Mouse (Mus musculus): ENCODE data around the gene Spcs2. TPM values are rescaled to one million over a fixed set of nuclear protein-coding genes. Genes with fewer than 3 reads are reported as not detected.

Gene Spcs2
- total and polyA plus RNA-seq, 3 experiments, result 203 to 272 (median 232) TPM

DNA sequence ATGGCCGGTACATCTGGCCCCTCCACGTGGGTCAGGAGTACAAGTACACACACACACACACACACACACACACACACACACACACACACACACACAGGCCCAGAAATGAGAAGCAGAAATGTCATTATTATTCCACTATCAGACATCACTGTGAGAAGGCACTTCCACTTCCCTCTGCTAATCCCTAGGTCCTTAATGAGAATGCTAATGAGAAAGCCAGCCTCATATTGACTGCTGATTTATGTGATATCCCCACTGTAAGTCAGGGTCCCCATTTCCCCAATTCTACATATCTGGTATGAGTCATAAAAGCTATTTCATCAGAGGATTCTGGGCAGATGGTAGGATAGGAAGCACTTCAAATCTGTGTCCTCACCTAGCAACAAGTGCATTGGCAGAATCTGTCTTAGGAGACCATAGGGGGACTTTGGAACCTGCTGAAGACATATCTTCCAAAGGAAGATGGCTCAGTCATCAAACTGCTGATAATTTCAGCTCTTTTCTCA is 24.0 kb upstream of the Spcs2 start:
- H3K27me3 ChIP-seq (replicated peaks), result no peaks in the 10 kb centered on the region
- TF ChIP-seq SIN3A (IDR thresholded peaks at IDR 0.05; ENCODE audit: low read length) (no peak), ETS1 (conservative IDR thresholded peaks at IDR 0.05; ENCODE audit: low read depth, low read length) (no peak), NELFE (IDR thresholded peaks at IDR 0.05; ENCODE audit: low read depth, low read length) (no peak), NRF1 (IDR thresholded peaks at IDR 0.05; ENCODE audit: low read depth, low read length) (no peak), JUN (IDR thresholded peaks at IDR 0.05; ENCODE audit: insufficient read depth, low read depth, low read length) (no peak), POLR2A (IDR thresholded peaks at IDR 0.05; ENCODE audit: low read depth, low read length) (no peak), ZKSCAN1 (IDR thresholded peaks at IDR 0.05; ENCODE audit: borderline replicate concordance, low read depth, low read length) (no peak), TCF12 (IDR thresholded peaks at IDR 0.05; ENCODE audit: low read depth, low read length) (no peak), KAT2A (IDR thresholded peaks at IDR 0.05; ENCODE audit: insufficient replicate concordance, low read length) (no peak), ELF1 (IDR thresholded peaks at IDR 0.05; ENCODE audit: low read depth, low read length) (no peak), UBTF (IDR thresholded peaks at IDR 0.05; ENCODE audit: low read depth, low read length) (no peak), EP300 (IDR thresholded peaks at IDR 0.05; ENCODE audit: low read length) (no peak)
- no peak overlapping the region for H3K27ac ChIP-seq (ENCODE audit: insufficient read depth, low read depth)
- H3K4me3 ChIP-seq (replicated peaks in 1 of 3; ENCODE audit: low read depth in 2 of 3, low read length in 2 of 3, poor library complexity in 1 of 3), result no peak overlapping the region
- H3K9me3 ChIP-seq (replicated peaks; ENCODE audit: low read length), result no peaks in the 10 kb centered on the region
- peaks cover 4 to 16% of the 10 kb centered on the region in 2 experiments; a peak in 3 of 4 replicates for H3K4me1 ChIP-seq (ENCODE audit: control insufficient read depth in 1 of 2, insufficient read depth in 2 of 2)
- no peak overlapping the region for H3K4me2 ChIP-seq (ENCODE audit: insufficient read depth, low read depth, poor library complexity, severe bottlenecking)
- H3K9ac ChIP-seq (ENCODE audit: insufficient read depth, low read depth), result no peak overlapping the region
- in situ Hi-C loops (cut with MboI; ENCODE audit: low pct_ligation_motif_present, low pct_unique_long_range_greater_than_20kb, low sequenced_read_pairs), result no loop called here
- dilution Hi-C loops (cut with MboI; ENCODE audit: extremely low pct_ligation_motif_present, extremely low pct_unique_long_range_greater_than_20kb, low sequenced_read_pairs), result no loop called here
- no peak for DNase-seq (ENCODE audit: extremely low read depth)
- H3K79me2 ChIP-seq (replicated peaks; ENCODE audit: control insufficient read depth, extremely low read depth, insufficient read depth, poor library complexity, severe bottlenecking), result no peaks in the 10 kb centered on the region
- H3K36me3 ChIP-seq (replicated peaks in 1 of 2; ENCODE audit: control insufficient read depth in 1 of 2, insufficient read depth in 1 of 2, low read length in 1 of 2), result no peaks in the 10 kb centered on the region

DNA sequence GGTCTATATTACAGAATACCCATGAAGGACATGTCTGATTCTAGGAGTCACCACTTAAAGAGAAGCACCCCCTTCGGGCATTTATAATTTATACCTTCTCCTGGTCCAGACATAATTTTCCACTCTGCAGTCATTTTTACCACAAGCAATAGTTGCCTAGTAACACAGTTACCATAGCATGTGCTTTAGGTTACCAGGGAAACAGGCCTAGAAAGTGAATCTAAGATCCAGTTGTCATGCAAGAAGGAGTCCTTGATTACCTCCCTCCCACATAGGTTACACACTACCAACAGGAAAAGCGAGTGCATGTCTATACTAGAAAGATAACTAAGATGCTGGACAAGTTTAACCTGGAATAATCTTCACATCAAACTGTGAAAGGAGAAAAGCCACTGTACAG is 15.0 kb upstream of the Spcs2 start:
- H3K79me2 ChIP-seq (replicated peaks; ENCODE audit: control insufficient read depth, extremely low read depth, insufficient read depth, poor library complexity, severe bottlenecking), result no peaks in the 10 kb centered on the region
- H3K4me2 ChIP-seq (ENCODE audit: insufficient read depth, low read depth, poor library complexity, severe bottlenecking), result no peak overlapping the region
- H3K4me3 ChIP-seq (replicated peaks in 1 of 3; ENCODE audit: low read depth in 2 of 3, low read length in 2 of 3, poor library complexity in 1 of 3), result no peak overlapping the region
- no peak for TF ChIP-seq ZKSCAN1 (IDR thresholded peaks at IDR 0.05; ENCODE audit: borderline replicate concordance, low read depth, low read length)
- no peak for TF ChIP-seq ZC3H11A (IDR thresholded peaks at IDR 0.05; ENCODE audit: low read depth, low read length)
- TF ChIP-seq NELFE (IDR thresholded peaks at IDR 0.05; ENCODE audit: low read depth, low read length), result no peak
- no peak for TF ChIP-seq NRF1 (IDR thresholded peaks at IDR 0.05; ENCODE audit: low read depth, low read length)
- TF ChIP-seq POLR2AphosphoS2 (IDR thresholded peaks at IDR 0.05; ENCODE audit: low read depth, low read length), result no peak
- TF ChIP-seq GABPA (IDR thresholded peaks at IDR 0.05; ENCODE audit: insufficient replicate concordance, low read depth, low read length), result no peak
- TF ChIP-seq E2F4 (IDR thresholded peaks at IDR 0.05; ENCODE audit: insufficient replicate concordance, low read depth, low read length), result no peak
- no peak for TF ChIP-seq JUND (conservative IDR thresholded peaks at IDR 0.05; ENCODE audit: low read depth, low read length)
- no peak for TF ChIP-seq TBP (conservative IDR thresholded peaks at IDR 0.05; ENCODE audit: low read depth, low read length)
- TF ChIP-seq UBTF (IDR thresholded peaks at IDR 0.05; ENCODE audit: low read depth, low read length), result no peak
- no peak for TF ChIP-seq ZMIZ1 (IDR thresholded peaks at IDR 0.05; ENCODE audit: low read depth, low read length)
- TF ChIP-seq MYC (IDR thresholded peaks at IDR 0.05; ENCODE audit: low read depth, low read length), result no peak
- no peak for TF ChIP-seq ELF1 (IDR thresholded peaks at IDR 0.05; ENCODE audit: low read depth, low read length)
- TF ChIP-seq MAZ (IDR thresholded peaks at IDR 0.05; ENCODE audit: low read depth, low read length), result no peak
- no peak for TF ChIP-seq RAD21 (IDR thresholded peaks at IDR 0.05; ENCODE audit: low read depth, low read length)
- TF ChIP-seq POLR2A (IDR thresholded peaks at IDR 0.05; ENCODE audit: low read depth, low read length), result no peak
- no peak for TF ChIP-seq EP300 (IDR thresholded peaks at IDR 0.05; ENCODE audit: low read length)
- no peak for TF ChIP-seq MAX (IDR thresholded peaks at IDR 0.05; ENCODE audit: low read length)
- TF ChIP-seq MAFK (IDR thresholded peaks at IDR 0.05; ENCODE audit: insufficient replicate concordance, low read length), result no peak
- TF ChIP-seq MEF2A (IDR thresholded peaks at IDR 0.05; ENCODE audit: borderline replicate concordance, low read depth, low read length), result no peak
- no peaks in the 10 kb centered on the region for H3K27me3 ChIP-seq (replicated peaks)
- no peak overlapping the region for H3K9ac ChIP-seq (ENCODE audit: insufficient read depth, low read depth)
- H3K9me3 ChIP-seq (replicated peaks; ENCODE audit: low read length), result no peaks in the 10 kb centered on the region
- DNase-seq (ENCODE audit: extremely low read depth), result no peak
- dilution Hi-C loops (cut with MboI; ENCODE audit: extremely low pct_ligation_motif_present, extremely low pct_unique_long_range_greater_than_20kb, low sequenced_read_pairs), result no loop called here
- H3K36me3 ChIP-seq (replicated peaks in 1 of 2; ENCODE audit: control insufficient read depth in 1 of 2, insufficient read depth in 1 of 2, low read length in 1 of 2), result no peaks in the 10 kb centered on the region
- H3K27ac ChIP-seq (ENCODE audit: insufficient read depth, low read depth), result no peak overlapping the region
- in situ Hi-C loops (cut with MboI; ENCODE audit: low pct_ligation_motif_present, low pct_unique_long_range_greater_than_20kb, low sequenced_read_pairs), result loop anchor here (5.0 kb wide), 1 partner anchor 261 kb away; no protein-coding TSS in a partner anchor
- H3K4me1 ChIP-seq (ENCODE audit: control insufficient read depth in 1 of 2, insufficient read depth in 2 of 2), result peaks cover 0 to 2% of the 10 kb centered on the region in 2 experiments; a peak in 1 of 4 replicates
